Mouse (Mus musculus) CD4-positive naive resting alpha-beta T cell, adult 57 days (primary cell): Measurements from ENCODE around the gene Nedd8. TPM values are rescaled to one million over a fixed set of nuclear protein-coding genes. Genes with fewer than 3 reads are reported as not detected.

ENCODE experiments used
- total RNA-seq: library from RNA; stranded (reverse); gene quantifications from one replicate; pipeline ENCODE4 v1.2.4, GENCODE M21; 2023

Gene Nedd8
- total RNA-seq: 153 TPM

GRCm38 (mm10) chr14:55671833-55672740, at the start of gene Nedd8, which contains the start of gene Gmpr2:
TSS of gene Nedd8 (minus strand) at chr14:55672124.
TSS of gene Gmpr2 (plus strand) at chr14:55671941.

DNA sequence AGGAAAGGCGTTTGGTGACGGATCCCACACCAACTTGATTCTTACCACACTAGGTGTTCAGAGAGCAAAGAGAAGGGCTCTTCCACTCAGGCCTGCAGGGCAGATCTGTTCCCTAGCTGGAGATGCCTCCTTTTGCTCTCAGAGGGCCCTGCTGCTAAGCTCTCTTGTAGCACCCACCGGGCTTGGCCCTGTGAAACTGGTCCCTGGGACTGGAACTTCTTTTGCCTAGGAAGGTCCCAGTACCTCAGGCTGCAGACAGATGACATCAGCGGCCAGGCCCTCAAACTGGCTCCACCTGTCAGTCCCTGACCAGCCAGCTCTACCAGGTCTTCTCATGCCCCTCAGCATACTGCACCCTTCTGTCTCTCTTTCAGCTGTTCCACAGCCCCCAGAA, 41.8 kb upstream of the Nedd8 start, which contains the start of gene Tgm1:
Gene Tgm1, minus strand, starts transcription at position 198 of the 394 bp plus-strand sequence.

GRCm38 (mm10) chr14:55681160-55682117, 9.5 kb upstream of the Nedd8 start, which contains the start of gene Tinf2:
TSS of gene Tinf2 (minus strand) at chr14:55681820.

GRCm38 (mm10) chr14:55659960-55660573, 11.9 kb downstream of the Nedd8 start, which contains the start of gene Mdp1:
TSS of gene Mdp1 (minus strand) at chr14:55660508.

DNA sequence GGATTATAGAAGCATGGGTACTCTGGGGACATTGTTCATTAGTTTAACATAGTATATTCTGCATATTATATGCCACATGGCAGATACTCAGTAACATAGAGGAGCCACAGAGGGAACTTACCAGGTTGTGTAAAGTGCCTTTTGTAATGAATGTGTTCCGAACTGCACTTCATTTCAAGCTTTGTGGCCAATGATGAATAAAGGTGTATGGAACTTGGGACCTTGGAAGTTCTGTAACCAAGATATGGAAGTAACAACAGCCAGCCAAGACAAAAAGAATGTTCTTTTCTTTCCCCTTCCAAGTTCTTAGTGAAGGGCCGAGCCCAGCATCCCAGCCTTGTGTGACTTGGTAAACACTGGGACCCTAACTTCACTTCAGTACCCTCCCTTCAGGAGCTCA, 22.0 kb downstream of the Nedd8 start, which contains the start of gene Tssk4:
Gene Tssk4, plus strand, starts transcription at position 301 of the 400 bp plus-strand sequence.

DNA sequence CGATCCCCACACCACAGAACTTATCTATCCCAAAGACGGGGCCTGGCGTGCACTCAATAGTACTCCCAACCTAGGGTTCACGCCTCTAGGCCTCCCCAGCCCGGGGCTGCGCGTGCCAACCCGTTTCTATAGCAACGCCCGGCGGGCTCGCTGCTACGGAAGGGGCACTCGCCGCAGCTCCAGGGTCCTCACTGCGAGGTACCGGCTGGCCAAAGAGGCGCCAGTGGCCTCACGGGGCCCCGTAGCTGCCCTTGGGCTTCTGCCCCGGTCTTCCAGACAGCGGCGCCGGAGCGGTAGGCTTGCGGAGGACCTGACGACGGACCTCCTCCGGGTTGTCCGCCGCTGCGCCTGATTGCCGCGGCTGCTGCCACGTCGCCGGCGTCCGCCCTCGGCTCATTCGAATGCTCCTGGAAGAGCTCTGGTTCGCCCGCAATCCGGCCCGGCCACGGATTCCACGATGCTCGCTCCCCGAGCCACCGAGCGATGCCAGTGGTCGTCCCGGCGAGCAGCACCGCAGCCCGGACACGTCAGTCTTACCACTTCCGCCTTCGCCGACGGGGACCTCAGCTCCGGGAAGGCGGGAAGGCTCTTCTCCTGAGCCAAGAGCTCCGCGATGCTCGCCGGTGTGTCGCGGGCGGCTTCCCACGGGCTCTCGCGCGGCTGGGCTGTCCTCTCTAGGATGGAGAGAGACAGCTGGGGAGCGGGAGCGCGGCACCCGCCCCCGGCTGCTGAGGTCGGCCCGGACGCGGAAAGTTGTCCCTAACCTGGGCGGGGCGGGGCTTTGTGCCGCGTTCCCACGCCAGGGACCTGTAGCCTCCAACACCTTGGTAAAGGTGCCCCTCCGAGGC, 28.6 kb downstream of the Nedd8 start, which contains the start of gene Tm9sf1:
Gene Tm9sf1, minus strand, starts transcription at position 747 of the 848 bp plus-strand sequence.

GRCm38 (mm10) chr14:55637795-55638194, 34.1 kb downstream of the Nedd8 start, which contains the start of gene Gm49378:
TSS of gene Gm49378 (minus strand) at chr14:55637895.

GRCm38 (mm10) chr14:55635523-55636007, 36.4 kb downstream of the Nedd8 start, which contains the start of gene Ipo4:
TSS of gene Ipo4 (minus strand) at chr14:55635957.

DNA sequence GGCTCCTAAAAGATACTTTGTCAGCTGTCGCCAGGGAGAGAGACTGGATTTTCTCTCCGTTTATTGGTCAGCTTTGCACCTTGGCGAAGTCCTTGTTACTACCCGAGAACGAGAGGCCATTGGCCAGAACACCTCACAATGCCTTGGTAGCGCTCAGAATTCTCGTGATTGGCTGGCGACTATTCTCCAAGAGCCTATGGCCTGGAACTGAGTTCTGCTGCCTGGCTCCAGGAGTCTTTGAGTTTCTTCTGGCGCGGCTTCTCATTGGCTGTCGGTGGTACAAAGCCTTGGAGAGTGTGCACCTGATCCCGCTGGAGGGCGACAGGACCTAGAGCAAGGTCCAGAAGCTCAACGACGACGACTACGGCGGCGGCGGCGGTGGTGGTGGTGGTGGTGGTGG, 54.1 kb downstream of the Nedd8 start, which contains the start of gene Rec8:
Gene Rec8, plus strand, starts transcription at position 216 of the 400 bp plus-strand sequence.

Other genes with a start within 250 kb of the Nedd8 start
- 21.3 TPM for gene Dhrs4, start 193.4 kb downstream of the Nedd8 start, total RNA-seq
- gene Carmil3, start 181.5 kb downstream of the Nedd8 start, total RNA-seq: 1.2 TPM
- not detected for gene Cpne6, start 161.7 kb downstream of the Nedd8 start, total RNA-seq
- not detected for gene Nrl, start 147.1 kb downstream of the Nedd8 start, total RNA-seq
- gene Pck2, start 131.9 kb downstream of the Nedd8 start, total RNA-seq: 16.1 TPM
- gene Dcaf11, start 112.1 kb downstream of the Nedd8 start, total RNA-seq: 92.5 TPM
- 6.4 TPM for gene A730061H03Rik, start 111.7 kb downstream of the Nedd8 start, total RNA-seq
- gene Fitm1, start 96.5 kb downstream of the Nedd8 start, total RNA-seq: not detected
- 263 TPM for gene Psme1, start 94.0 kb downstream of the Nedd8 start, total RNA-seq
- gene Emc9, start 86.8 kb downstream of the Nedd8 start, total RNA-seq: 21.5 TPM
- 386 TPM for gene Psme2, start 81.0 kb downstream of the Nedd8 start, total RNA-seq
- gene Rnf31, start 80.4 kb downstream of the Nedd8 start, total RNA-seq: 96.4 TPM
- gene Irf9, start 68.6 kb downstream of the Nedd8 start, total RNA-seq: 94.6 TPM
- gene Rec8, start 54.1 kb downstream of the Nedd8 start, total RNA-seq: 0.44 TPM
- 71.9 TPM for gene Ipo4, start 36.2 kb downstream of the Nedd8 start, total RNA-seq
- gene Gm49378, start 34.2 kb downstream of the Nedd8 start, total RNA-seq: 2.7 TPM
- 43.9 TPM for gene Tm9sf1, start 28.3 kb downstream of the Nedd8 start, total RNA-seq
- 3.5 TPM for gene Tssk4, start 21.9 kb downstream of the Nedd8 start, total RNA-seq
- 41.7 TPM for gene Mdp1, start 11.6 kb downstream of the Nedd8 start, total RNA-seq
- 16.2 TPM for gene Gmpr2, start 183 bp downstream of the Nedd8 start, total RNA-seq
- 111 TPM for gene Tinf2, start 9.7 kb upstream of the Nedd8 start, total RNA-seq
- gene Tgm1, start 41.8 kb upstream of the Nedd8 start, total RNA-seq: 2.0 TPM
- 84.5 TPM for gene Rabggta, start 50.1 kb upstream of the Nedd8 start, total RNA-seq
- gene Dhrs1, start 73.6 kb upstream of the Nedd8 start, total RNA-seq: 18.6 TPM
- gene Nop9, start 73.6 kb upstream of the Nedd8 start, total RNA-seq: 22.2 TPM
- not detected for gene Cideb, start 86.3 kb upstream of the Nedd8 start, total RNA-seq
- 0.21 TPM for gene Ltb4r2, start 89.3 kb upstream of the Nedd8 start, total RNA-seq
- gene Ltb4r1, start 93.8 kb upstream of the Nedd8 start, total RNA-seq: 0.41 TPM
- gene Adcy4, start 112.0 kb upstream of the Nedd8 start, total RNA-seq: 0.27 TPM
- gene Ripk3, start 116.7 kb upstream of the Nedd8 start, total RNA-seq: 67.6 TPM
- gene Nfatc4, start 151.0 kb upstream of the Nedd8 start, total RNA-seq: not detected
- gene Nynrin, start 181.9 kb upstream of the Nedd8 start, total RNA-seq: 1.0 TPM
- not detected for gene Cbln3, start 212.3 kb upstream of the Nedd8 start, total RNA-seq
- gene Khnyn, start 212.8 kb upstream of the Nedd8 start, total RNA-seq: 65.3 TPM
- gene Sdr39u1, start 228.2 kb upstream of the Nedd8 start, total RNA-seq: 33.1 TPM